Mouse (Mus musculus): ENCODE data around the gene Hoxb6. TPM values are rescaled to one million over a fixed set of nuclear protein-coding genes. Genes with fewer than 3 reads are reported as not detected.

Hoxb6 gene
- polyA plus RNA-seq, 1 experiment from 2014 or later, result 49.1 TPM

GRCm38 (mm10) chr11:96326705-96327104 lies 34.4 kb downstream of the Hoxb6 start:
- Histone ChIP-seq H3K4me1 (peaks cover 99% of the 10 kb centered on the region), H3K27me3 (no peaks in the 10 kb centered on the region), H3K36me3 (peaks cover 23% of the 10 kb centered on the region), H3K9ac (peak overlapping the region; percentile 55), H3K4me2 (peak overlapping the region; percentile 90), H3K4me3 (replicated peaks) (peak overlapping the region; percentile 80), H3K9me3 (replicated peaks) (no peaks in the 10 kb centered on the region), H3K27ac (peak overlapping the region; percentile 100)
- 26% methylated on average over 12 of the region's 12 CpGs for WGBS
- no peak for ATAC-seq (replicated peaks; ENCODE audit: low FRiP score)

DNA sequence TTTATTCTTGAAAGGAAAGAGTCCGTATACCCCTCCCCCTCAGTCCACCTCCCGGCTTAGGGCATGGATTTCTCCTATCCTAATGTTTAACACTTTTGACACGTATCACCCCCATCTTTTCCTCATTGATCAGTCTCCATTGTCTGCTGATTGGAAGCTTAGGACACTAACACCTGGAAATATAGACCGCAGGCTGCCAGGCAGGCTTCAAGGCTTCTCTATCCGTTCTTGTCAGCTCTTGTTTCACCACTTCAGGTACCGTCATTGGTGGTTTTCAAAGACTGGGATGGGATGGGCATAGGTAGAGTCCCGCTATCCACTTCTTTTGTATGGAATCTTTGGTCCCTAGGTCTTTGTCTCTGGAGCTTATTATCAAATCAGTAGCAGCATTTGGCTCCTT lies 34.8 kb downstream of the Hoxb6 start:
- WGBS, result 32% methylated on average over 7 of the region's 7 CpGs
- peak overlapping the region; percentile 90 for H3K4me2 ChIP-seq
- H3K4me1 ChIP-seq, result peaks cover 99% of the 10 kb centered on the region
- H3K9ac ChIP-seq, result peak overlapping the region; percentile 55
- H3K9me3 ChIP-seq (replicated peaks), result no peaks in the 10 kb centered on the region
- peak overlapping the region; percentile 80 for H3K4me3 ChIP-seq (replicated peaks)
- H3K27me3 ChIP-seq, result no peaks in the 10 kb centered on the region
- peaks cover 23% of the 10 kb centered on the region for H3K36me3 ChIP-seq
- no peak for ATAC-seq (replicated peaks; ENCODE audit: low FRiP score)
- peak overlapping the region; percentile 100 for H3K27ac ChIP-seq

DNA sequence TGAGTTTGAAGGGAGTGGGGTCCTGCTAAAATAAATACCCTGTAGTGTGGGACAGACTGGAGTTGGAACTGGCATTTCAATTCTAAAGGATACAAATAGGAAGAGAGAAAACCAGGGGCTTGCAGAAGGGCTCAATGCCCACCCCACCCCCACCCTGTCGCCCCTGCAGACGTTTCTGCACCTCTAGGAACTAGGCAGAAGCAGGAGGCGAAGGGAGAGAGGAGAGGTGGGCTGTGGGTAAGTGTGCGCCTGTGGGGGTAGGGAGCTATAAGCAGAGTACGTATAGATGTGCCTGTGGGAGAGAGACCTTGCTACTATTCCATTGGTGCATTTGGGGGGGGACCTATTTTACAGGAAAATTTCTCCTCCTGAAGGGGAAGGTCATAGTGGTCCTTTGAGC lies 35.5 kb downstream of the Hoxb6 start:
- H3K4me1 ChIP-seq, result peaks cover 99% of the 10 kb centered on the region
- peak overlapping the region; percentile 80 for H3K4me3 ChIP-seq (replicated peaks)
- H3K9ac ChIP-seq, result peak overlapping the region; percentile 55
- H3K4me2 ChIP-seq, result peak overlapping the region; percentile 90
- H3K9me3 ChIP-seq (replicated peaks), result no peaks in the 10 kb centered on the region
- WGBS, result 30% methylated on average over 5 of the region's 5 CpGs
- peak overlapping the region; percentile 100 for H3K27ac ChIP-seq
- H3K27me3 ChIP-seq, result no peaks in the 10 kb centered on the region
- H3K36me3 ChIP-seq, result peaks cover 23% of the 10 kb centered on the region
- no peak for ATAC-seq (replicated peaks; ENCODE audit: low FRiP score)

DNA sequence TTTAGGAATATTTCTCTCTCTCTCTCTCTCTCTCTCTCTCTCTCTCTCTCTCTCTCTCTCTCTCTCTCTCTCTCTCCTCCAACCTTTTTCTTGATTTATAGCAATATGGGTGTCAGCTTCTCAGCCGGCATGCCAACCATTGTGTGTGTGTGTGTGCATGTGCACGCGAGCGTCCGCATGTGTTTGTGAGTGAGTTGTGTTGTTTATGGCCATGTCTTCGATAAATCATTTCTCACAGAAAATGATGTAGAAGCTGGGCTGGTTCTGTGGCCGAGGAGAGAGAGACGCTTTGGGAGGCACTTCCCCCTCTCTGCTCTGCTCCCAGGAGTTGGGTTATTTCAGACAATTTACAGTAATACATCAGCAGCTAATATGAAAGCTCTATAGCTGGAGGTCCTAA lies 36.3 kb downstream of the Hoxb6 start:
- WGBS, result 9% methylated on average over 8 of the region's 8 CpGs
- Histone ChIP-seq H3K4me3 (replicated peaks) (peak overlapping the region; percentile 80), H3K27me3 (no peaks in the 10 kb centered on the region), H3K27ac (peak overlapping the region; percentile 100), H3K4me2 (peak overlapping the region; percentile 90), H3K36me3 (peaks cover 26% of the 10 kb centered on the region), H3K9me3 (replicated peaks) (no peaks in the 10 kb centered on the region), H3K9ac (peak overlapping the region; percentile 55; the same call in 1 of the 2 replicates), H3K4me1 (peaks cover 99% of the 10 kb centered on the region)
- no peak for ATAC-seq (replicated peaks; ENCODE audit: low FRiP score)

- no peak; the same call in 1 of the 2 replicates for ATAC-seq (replicated peaks; ENCODE audit: low FRiP score)
- no peaks in the 10 kb centered on the region for H3K27me3 ChIP-seq
- peak overlapping the region; percentile 55 for H3K9ac ChIP-seq
- 6% methylated on average over 8 of the region's 8 CpGs for WGBS
- peak overlapping the region; percentile 100 for H3K27ac ChIP-seq
- H3K4me3 ChIP-seq (replicated peaks), result peak overlapping the region; percentile 41
- H3K9me3 ChIP-seq (replicated peaks), result no peaks in the 10 kb centered on the region
- H3K4me2 ChIP-seq, result peak overlapping the region; percentile 90
- peaks cover 100% of the 10 kb centered on the region for H3K4me1 ChIP-seq
- H3K36me3 ChIP-seq, result peaks cover 27% of the 10 kb centered on the region
Measured at GRCm38 (mm10) chr11:96332105-96332504, 39.8 kb downstream of the Hoxb6 start.

DNA sequence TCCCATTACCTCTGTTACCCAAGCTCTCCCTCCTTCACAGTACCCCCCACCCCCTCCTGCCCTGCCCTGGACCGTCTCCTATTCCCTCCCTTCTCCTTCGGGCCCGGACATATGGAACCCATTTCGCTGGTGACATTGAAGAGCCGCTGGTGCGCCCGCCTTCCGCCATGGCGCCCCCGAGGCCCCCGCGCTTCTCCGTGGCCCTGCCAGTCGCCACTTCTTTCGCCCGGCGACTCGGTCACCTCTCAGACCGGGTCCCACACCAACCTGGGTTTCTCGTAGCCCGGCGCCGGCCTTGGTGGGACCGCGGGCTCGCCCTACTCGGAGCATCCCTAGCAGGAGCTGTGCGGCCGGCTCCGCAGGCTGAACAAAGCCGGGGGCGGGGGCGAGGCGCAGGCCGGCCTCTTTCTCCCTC lies 40.3 kb downstream of the Hoxb6 start:
- peak overlapping the region; percentile 90 for H3K4me2 ChIP-seq
- 10% methylated on average over 34 of the region's 35 CpGs for WGBS
- peaks cover 100% of the 10 kb centered on the region for H3K4me1 ChIP-seq
- H3K9ac ChIP-seq, result peak overlapping the region; percentile 55
- no peak; the same call in 1 of the 2 replicates for ATAC-seq (replicated peaks; ENCODE audit: low FRiP score)
- H3K27ac ChIP-seq, result peak overlapping the region; percentile 100
- H3K27me3 ChIP-seq, result no peaks in the 10 kb centered on the region
- no peaks in the 10 kb centered on the region for H3K9me3 ChIP-seq (replicated peaks)
- peaks cover 31% of the 10 kb centered on the region for H3K36me3 ChIP-seq
- H3K4me3 ChIP-seq (replicated peaks), result peak overlapping the region; percentile 41

DNA sequence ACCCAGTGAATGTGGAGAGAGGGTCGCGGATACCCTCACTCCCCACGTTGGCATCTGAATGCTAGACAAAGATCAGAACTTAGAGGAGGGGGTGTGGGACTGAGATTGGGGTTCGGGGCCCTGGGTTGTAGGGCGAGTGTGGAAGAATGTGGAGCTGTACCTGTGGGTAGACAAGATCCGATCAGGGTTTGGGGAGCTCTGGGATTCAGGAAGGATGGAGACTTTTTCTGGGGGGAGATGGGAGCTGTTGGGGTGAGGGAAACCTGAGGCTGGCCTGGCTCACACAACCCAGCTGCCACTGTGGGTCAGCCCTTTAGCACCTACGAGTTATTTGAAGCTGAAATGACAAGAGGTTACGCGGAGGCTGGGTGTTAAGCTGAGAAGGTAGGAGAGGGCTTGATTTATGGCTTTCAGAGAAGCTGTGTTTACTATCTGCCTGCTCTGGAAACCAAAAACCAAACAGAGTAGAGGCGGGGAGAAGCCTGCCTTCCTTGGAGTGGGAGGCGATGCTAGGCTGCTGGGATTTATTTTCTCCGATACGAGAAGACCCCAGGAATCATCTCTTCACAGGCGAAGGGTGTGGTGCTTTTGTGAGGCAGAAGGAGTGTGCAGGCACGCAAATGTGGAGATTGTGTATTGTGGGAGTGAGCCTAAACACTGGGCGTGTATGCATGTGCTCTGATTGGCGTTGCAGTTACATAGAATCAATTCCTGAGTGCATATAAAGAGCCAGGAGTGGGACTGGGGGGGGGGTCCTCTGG lies 41.1 kb downstream of the Hoxb6 start:
- H3K9ac ChIP-seq, result peak overlapping the region; percentile 55
- H3K4me2 ChIP-seq, result peak overlapping the region; percentile 90
- ATAC-seq (replicated peaks; ENCODE audit: low FRiP score), result peak; percentile 70
- WGBS, result 11% methylated on average over 17 of the region's 17 CpGs
- peak overlapping the region; percentile 41 for H3K4me3 ChIP-seq (replicated peaks)
- H3K27me3 ChIP-seq, result no peaks in the 10 kb centered on the region
- H3K4me1 ChIP-seq, result peaks cover 100% of the 10 kb centered on the region
- peak overlapping the region; percentile 100 for H3K27ac ChIP-seq
- no peaks in the 10 kb centered on the region for H3K9me3 ChIP-seq (replicated peaks)
- peaks cover 39% of the 10 kb centered on the region for H3K36me3 ChIP-seq

GRCm38 (mm10) chr11:96334002-96334364 lies 41.7 kb downstream of the Hoxb6 start:
- Histone ChIP-seq H3K27ac (peak overlapping the region; percentile 100), H3K9ac (peak overlapping the region; percentile 55), H3K9me3 (replicated peaks) (no peaks in the 10 kb centered on the region), H3K27me3 (no peaks in the 10 kb centered on the region), H3K36me3 (peaks cover 41% of the 10 kb centered on the region), H3K4me1 (peaks cover 100% of the 10 kb centered on the region), H3K4me2 (peak overlapping the region; percentile 90), H3K4me3 (replicated peaks) (peak overlapping the region; percentile 41)
- ATAC-seq (replicated peaks; ENCODE audit: low FRiP score), result no peak
- 10% methylated on average over 2 of the region's 2 CpGs for WGBS

GRCm38 (mm10) chr11:96334998-96335397 lies 42.7 kb downstream of the Hoxb6 start:
- peak overlapping the region; percentile 90 for H3K4me2 ChIP-seq
- H3K4me1 ChIP-seq, result peaks cover 100% of the 10 kb centered on the region
- H3K36me3 ChIP-seq, result peaks cover 44% of the 10 kb centered on the region
- ATAC-seq (replicated peaks; ENCODE audit: low FRiP score), result peak; percentile 30
- H3K27ac ChIP-seq, result peak overlapping the region; percentile 100
- H3K4me3 ChIP-seq (replicated peaks), result no peak overlapping the region; the same call in 1 of the 2 replicates
- H3K9ac ChIP-seq, result no peak overlapping the region
- no peaks in the 10 kb centered on the region for H3K9me3 ChIP-seq (replicated peaks)
- 26% methylated on average over 3 of the region's 3 CpGs for WGBS
- H3K27me3 ChIP-seq, result no peaks in the 10 kb centered on the region

GRCm38 (mm10) chr11:96336597-96336996 lies 44.3 kb downstream of the Hoxb6 start:
- Histone ChIP-seq H3K4me3 (replicated peaks) (no peak overlapping the region), H3K9me3 (replicated peaks) (no peaks in the 10 kb centered on the region), H3K27me3 (no peaks in the 10 kb centered on the region), H3K9ac (no peak overlapping the region), H3K4me2 (peak overlapping the region; percentile 36), H3K4me1 (peaks cover 98% of the 10 kb centered on the region), H3K27ac (peak overlapping the region; percentile 100), H3K36me3 (peaks cover 34% of the 10 kb centered on the region)
- 23% methylated on average over 2 of the region's 2 CpGs for WGBS
- ATAC-seq (replicated peaks; ENCODE audit: low FRiP score), result no peak

DNA sequence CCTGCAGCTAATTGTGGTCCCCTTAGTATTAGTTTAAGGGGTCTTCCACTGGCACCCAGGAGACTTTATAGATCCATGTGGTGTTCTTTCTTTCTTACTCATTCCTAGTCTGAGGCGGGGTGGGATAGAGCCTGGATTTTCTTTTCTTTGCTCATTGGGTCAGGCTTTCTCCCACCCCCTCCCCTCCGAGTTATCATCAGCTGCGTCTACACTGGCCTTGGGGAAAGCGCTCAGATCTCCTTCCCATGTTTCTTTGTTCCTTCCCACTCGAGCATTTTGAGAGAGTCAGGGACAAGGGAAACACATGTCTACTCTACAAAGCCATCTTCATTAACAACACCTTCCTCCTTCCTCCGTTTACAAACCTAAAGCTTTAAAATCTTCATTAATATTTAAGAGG lies 44.8 kb downstream of the Hoxb6 start:
- H3K27me3 ChIP-seq, result no peaks in the 10 kb centered on the region
- H3K4me2 ChIP-seq, result peak overlapping the region; percentile 36
- H3K9ac ChIP-seq, result no peak overlapping the region
- 32% methylated on average over 6 of the region's 6 CpGs for WGBS
- peak overlapping the region; percentile 100 for H3K27ac ChIP-seq
- H3K4me1 ChIP-seq, result peaks cover 98% of the 10 kb centered on the region
- H3K36me3 ChIP-seq, result peaks cover 34% of the 10 kb centered on the region
- ATAC-seq (replicated peaks; ENCODE audit: low FRiP score), result no peak
- H3K9me3 ChIP-seq (replicated peaks), result no peaks in the 10 kb centered on the region
- no peak overlapping the region for H3K4me3 ChIP-seq (replicated peaks)

GRCm38 (mm10) chr11:96338957-96339855 lies 46.9 kb downstream of the Hoxb6 start:
- WGBS, result 41% methylated on average over 7 of the region's 7 CpGs
- peak overlapping the region; percentile 100 for H3K27ac ChIP-seq
- peaks cover 98% of the 10 kb centered on the region for H3K4me1 ChIP-seq
- H3K4me3 ChIP-seq (replicated peaks), result peak overlapping the region; percentile 43
- ATAC-seq (replicated peaks; ENCODE audit: low FRiP score), result no peak
- H3K9me3 ChIP-seq (replicated peaks), result no peaks in the 10 kb centered on the region
- peak overlapping the region; percentile 61 for H3K9ac ChIP-seq
- H3K27me3 ChIP-seq, result no peaks in the 10 kb centered on the region
- peaks cover 32% of the 10 kb centered on the region for H3K36me3 ChIP-seq
- H3K4me2 ChIP-seq, result peak overlapping the region; percentile 76

All from kidney, embryonic 15.5 days (tissue).